Mouse (Mus musculus) gonadal fat pad, adult 2 months (tissue): Measurements from ENCODE around the gene Gpn3. TPM values are rescaled to one million over a fixed set of nuclear protein-coding genes. Genes with fewer than 3 reads are reported as not detected.
"Not testable (repeated sequence)": the region's sequence is repeated elsewhere in the genome, so short reads cannot be mapped to it uniquely, and the experiment has no call there.

Experiments used
- DNase-seq: peaks from one replicate; pipeline ENCODE4 v3.0.0-alpha.2; 2012; ENCODE audit warnings: low read depth
- polyA plus RNA-seq: library from polyadenylated mRNA; depleted of rRNA; stranded (reverse); fragments of >200 nt; gene quantifications from 2 replicates; pipeline ENCODE4 v1.2.3, GENCODE M21; 2012

Gpn3 gene
- polyA plus RNA-seq, 1 experiment, result 28.2 TPM

- DNase-seq, result no peak
Observed at GRCm38 (mm10) chr5:122390006-122390405, 18.3 kb downstream of the Gpn3 start.

GRCm38 (mm10) chr5:122390671-122391070, 19.0 kb downstream of the Gpn3 start:
- DNase-seq, result no peak

GRCm38 (mm10) chr5:122391178-122391785, 19.6 kb downstream of the Gpn3 start:
- no peak for DNase-seq

DNA sequence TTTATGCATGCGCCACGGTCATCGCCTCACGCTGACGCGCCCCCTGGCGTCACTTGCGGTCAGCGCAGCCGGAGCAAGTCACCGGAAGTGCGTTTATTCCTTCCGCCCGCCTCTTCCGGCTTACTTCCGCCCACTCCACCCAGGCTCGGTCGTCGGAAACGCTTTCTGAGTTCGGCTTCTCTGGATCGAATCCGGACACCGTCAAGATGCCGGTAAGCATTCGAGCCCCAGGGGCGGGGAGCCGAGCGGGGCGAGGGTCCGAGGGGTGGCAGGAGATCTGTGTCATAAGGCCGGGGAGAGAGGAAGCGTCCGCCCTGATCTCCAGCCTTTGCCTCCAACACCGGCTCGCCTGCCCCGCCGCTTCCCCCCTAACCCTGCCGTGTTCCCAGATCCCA, 20.1 kb downstream of the Gpn3 start, which contains the start of gene Arpc3:
TSS of gene Arpc3 (plus strand) at position 93 of the 395 bp plus-strand sequence.
- peak; percentile 34 for DNase-seq

- no peak for DNase-seq
Observed at GRCm38 (mm10) chr5:122392227-122393004, 20.7 kb downstream of the Gpn3 start.

DNA sequence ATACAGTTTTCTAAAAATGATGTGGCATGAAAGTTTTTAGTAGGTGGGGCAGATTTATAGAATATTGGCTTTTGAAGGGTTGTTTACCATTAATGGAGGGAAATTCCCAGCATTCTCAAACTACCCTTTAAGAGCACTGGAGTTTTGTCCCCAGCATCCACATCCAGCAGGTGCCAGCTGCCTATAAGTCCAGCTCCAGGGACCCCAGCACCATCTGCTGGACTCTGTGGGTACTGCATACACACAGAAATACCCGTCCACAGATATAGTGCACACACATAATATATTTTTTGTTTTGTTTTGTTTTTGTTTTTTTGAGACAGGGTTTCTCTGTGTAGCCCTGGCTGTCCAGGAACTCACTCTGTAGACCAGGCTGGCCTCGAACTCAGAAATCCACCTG, 22.2 kb downstream of the Gpn3 start:
- no peak for DNase-seq

DNA sequence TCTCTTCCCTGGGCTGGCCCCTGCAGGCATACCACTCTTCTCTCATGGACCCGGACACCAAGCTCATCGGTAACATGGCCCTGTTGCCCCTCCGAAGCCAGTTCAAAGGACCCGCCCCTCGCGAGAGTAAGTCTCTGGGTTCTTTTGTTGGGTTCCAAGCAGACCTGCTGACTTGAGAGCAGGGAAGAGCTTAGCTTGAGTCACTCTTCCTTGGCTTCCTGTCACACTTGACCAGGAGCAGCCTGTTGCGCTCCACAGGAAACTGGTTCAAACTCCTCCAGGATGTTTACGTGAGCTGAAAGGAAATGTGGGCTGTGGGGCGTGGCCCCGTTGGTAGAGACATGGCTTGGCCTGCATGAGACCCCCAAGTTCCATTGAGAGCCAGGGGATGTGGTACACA, 25.1 kb downstream of the Gpn3 start:
- no peak for DNase-seq

GRCm38 (mm10) chr5:122397495-122397894, 25.8 kb downstream of the Gpn3 start:
- no peak for DNase-seq

- no peak for DNase-seq
Observed at GRCm38 (mm10) chr5:122399871-122400270, 28.2 kb downstream of the Gpn3 start.

DNA sequence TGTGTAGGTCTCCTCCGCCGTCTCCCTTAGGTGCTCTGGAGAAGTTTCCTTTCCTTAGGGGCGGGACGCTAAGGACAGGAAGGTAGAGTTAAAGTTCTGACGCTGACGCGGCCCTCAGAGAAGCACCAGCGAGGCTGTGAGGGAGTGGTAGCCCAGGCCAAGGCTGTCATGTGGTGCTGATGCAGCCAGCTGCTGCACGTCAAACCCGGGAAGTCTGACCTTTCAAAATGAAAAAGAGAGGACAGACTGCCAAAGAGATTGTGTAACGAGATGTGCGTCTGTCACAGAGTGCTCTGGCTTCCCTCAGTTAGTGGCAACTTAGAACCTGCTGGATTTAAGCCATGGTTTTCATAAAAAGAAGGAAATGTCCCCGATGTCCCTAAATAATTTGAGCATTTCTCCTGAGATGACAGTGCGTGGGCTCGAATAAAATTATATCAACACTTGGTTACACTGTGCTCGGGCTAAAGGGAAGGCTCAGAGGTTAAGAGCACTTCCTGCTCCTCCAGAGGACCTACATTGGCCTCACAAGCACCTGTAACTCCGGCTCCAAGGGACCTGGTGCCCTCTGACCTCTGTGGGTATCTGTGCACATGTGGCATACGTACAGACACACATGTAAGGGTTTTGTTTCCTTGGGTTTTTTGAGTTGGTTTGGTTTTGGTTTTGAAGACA, 29.1 kb downstream of the Gpn3 start:
- DNase-seq, result no peak

DNA sequence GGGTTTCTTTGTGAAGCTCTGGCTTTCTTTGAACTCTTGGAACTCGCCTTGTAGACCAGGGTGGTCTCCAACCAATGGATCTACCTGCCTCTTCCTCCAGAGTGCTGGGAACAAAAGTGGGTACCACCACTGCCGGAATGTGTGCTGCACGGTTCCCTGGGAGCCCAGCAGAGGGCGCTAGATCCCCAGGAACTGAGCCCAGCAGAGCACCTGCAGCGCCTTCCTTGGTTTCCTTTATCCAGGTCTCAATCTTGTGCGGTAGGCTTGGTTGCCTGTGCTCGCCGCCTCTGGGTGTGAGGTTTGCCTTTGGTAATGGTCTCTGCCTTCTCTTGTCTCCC, 29.6 kb downstream of the Gpn3 start:
- no peak for DNase-seq

GRCm38 (mm10) chr5:122402160-122402559, 30.5 kb downstream of the Gpn3 start:
- no peak for DNase-seq

GRCm38 (mm10) chr5:122402772-122403171, 31.1 kb downstream of the Gpn3 start:
- no peak for DNase-seq

GRCm38 (mm10) chr5:122403362-122403761, 31.7 kb downstream of the Gpn3 start:
- DNase-seq, result no peak

DNA sequence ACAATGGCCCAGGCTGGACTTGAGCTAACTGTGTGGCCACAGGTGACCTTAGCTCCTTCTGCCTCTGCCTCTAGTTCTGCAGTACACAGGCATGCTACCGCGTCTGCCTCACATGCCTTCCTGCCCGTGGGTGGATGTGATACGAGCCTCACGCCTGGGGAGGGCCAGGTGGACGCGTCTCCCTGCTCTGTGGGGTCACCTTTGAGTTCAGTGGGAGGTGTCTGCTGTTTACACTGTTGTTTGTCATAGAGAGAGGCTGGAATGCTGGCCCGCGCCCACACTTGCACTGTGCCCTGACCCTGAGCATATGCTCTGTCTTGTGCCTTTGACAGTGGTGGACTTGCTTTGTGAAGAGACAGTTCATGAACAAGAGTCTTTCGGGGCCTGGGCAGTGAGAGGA, 33.9 kb downstream of the Gpn3 start:
- DNase-seq, result no peak

DNA sequence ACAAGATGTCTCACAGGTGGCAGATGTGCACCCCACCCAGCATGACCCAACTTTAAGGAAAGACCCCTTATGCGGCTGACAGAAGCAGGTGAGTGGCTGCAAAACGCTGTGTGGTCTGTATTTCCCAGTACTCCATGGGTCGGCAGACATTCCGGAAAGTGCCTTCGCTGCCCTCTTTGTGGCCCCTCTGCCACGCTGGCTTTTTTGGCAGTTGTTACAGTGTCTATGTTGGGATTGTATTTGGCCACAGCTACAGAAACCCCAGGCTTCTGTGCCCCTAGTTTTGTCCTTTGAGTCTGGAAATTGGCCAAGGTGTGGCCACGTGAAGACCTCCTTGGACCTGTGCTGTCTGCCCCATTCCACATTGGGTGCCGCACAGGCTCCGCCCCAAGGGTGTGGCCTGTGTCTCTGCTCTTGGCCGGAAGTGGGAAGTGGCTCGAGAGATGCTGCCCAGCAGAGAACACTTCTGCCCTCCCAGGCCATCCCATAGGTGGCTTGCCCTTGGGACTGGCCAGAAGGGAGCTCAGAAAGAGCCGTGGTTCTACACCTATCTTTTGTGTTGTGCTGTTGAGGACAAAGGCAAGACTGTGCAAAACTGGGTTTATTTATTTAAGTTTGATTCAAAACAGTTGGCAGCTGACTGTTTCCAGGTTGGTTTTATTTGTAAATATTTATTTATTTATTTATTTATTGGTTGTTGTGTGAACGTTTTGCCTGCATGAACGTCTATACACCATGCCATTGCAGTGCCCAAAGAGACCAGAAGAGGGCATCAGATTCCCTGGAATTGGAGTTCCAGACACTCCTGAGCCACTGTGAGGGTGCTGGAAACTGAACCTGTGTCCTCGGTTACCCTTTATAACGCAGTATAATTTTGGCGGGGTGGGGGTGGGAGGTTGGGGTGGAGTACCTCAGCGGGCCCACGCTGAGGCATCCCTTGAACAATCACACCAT, 38.3 kb downstream of the Gpn3 start:
- DNase-seq, result no peak

DNA sequence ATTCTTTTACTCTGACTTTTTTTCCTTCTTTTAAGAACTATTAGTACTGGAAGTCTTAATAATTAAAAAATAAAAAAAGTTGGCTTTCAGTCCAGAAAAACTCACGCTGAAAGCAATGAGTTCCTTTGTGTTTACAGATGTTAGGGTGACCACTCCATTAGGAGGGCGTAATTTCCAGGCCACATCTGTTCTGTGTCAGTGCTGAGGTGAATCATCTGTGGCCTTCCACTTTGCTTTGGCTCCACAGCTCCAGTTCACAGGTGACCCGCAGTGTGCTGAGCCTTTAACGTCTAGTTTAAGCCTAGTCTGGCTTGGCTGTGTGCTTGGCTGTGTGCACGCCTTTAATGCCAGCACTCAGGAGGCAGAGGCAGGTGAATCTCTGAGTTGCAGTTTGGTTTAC, 40.2 kb downstream of the Gpn3 start:
- DNase-seq, result no peak

DNA sequence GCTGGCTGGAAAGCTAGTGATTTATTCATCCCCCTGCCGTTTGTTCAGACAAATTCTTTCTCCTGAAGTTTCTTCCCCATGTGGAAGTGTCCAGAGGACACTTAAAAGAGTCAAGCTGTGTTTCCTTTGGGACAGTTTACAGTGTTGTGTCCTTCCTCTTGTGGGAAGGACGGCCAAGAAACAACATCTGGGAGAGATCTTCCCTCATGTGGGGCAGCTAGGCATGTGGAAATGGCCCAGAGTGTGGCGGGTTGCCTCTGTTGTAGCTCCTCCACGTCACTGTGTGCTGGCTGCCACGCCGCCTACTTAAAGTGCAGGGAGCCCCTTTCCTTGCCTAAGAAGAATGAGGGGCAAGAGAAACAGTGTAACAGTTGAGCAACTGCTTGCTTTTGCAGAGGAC, 41.1 kb downstream of the Gpn3 start:
- no peak for DNase-seq

GRCm38 (mm10) chr5:122414351-122414750, 42.7 kb downstream of the Gpn3 start:
- DNase-seq, result no peak

- no peak for DNase-seq
Observed at GRCm38 (mm10) chr5:122415465-122415864, 43.8 kb downstream of the Gpn3 start.

- not testable (repeated sequence) for DNase-seq
Observed at GRCm38 (mm10) chr5:122420676-122421075, 49.0 kb downstream of the Gpn3 start.
